Mouse (Mus musculus) embryonic stem cell, embryonic (primary cell): ENCODE measurements around the gene Myg1.

Source experiments
- CTCF ChIA-PET, 4 experiments: fragments of 300-600 bp in 2 of 4; fragments of 350-600 bp in 2 of 4; sonication (Branson Sonifier 250); formaldehyde crosslinking; loops; one replicate each; lab custom pipeline; 2022; ENCODE audit warnings: inconsistent platforms in 2 of 4; lab: Charles Lee
- POLR2A ChIA-PET, 4 experiments: fragments of 300-600 bp in 2 of 4; fragments of 350-600 bp in 2 of 4; sonication (Branson Sonifier 250); formaldehyde crosslinking; loops; one replicate each; lab custom pipeline; 2022; ENCODE audit warnings: antibody characterized with exemption in 4 of 4, inconsistent platforms in 1 of 4; lab: Charles Lee

The Myg1 gene

GRCm38 (mm10) chr15:102326022-102326576, 5.4 kb upstream of the Myg1 start, which contains the start of gene Pfdn5:
Pfdn5 (plus strand) TSS chr15:102326116.
- ChIA-PET POLR2A (interaction anchor here in 3 of 4 experiments (0.6 to 3.8 kb wide), 55 partner anchors 8 to 345 kb away, joined by 3 to 26 read pairs (median 4); partner anchors contain the start of genes Aaas (in 2 of the 3), Sp1 (in 2 of the 3), Spryd3 (in 2 of the 3) and Espl1 (in 1 of the 3)), CTCF (interaction anchor here (0.6 to 1.5 kb wide), 17 partner anchors 9 to 345 kb away, joined by 3 to 6 read pairs (median 3); no protein-coding TSS in a partner anchor)

GRCm38 (mm10) chr15:102326892-102327291, 4.6 kb upstream of the Myg1 start:
- POLR2A ChIA-PET, result interaction anchor here (0.6 to 3.8 kb wide), 44 partner anchors 8 to 809 kb away, joined by 3 to 26 read pairs (median 4); partner anchors contain the start of genes Sp1 (in 2 of the 4), Spryd3 (in 2 of the 4), Aaas (in 1 of the 4) and Espl1 (in 1 of the 4)
- CTCF ChIA-PET, result interaction anchor here in 3 of 4 experiments (0.6 to 1.5 kb wide), 10 partner anchors 9 to 223 kb away, joined by 3 to 5 read pairs (median 3); no protein-coding TSS in a partner anchor

- ChIA-PET POLR2A (interaction anchor here in 2 of 4 experiments (0.7 to 1.5 kb wide), 16 partner anchors 9 to 252 kb away, joined by 3 to 4 read pairs (median 3); partner anchors contain the start of genes Pfdn5 (in 2 of the 2), Aaas (in 1 of the 2) and Sp1 (in 1 of the 2)), CTCF (interaction anchor here (0.6 to 1.5 kb wide), 6 partner anchors 9 to 227 kb away, joined by 3 to 6 read pairs (median 3); partner anchors contain the start of genes Aaas (in 2 of the 4) and Pfdn5 (in 1 of the 4))
Measured at GRCm38 (mm10) chr15:102335254-102335653, 3.7 kb downstream of the Myg1 start.

DNA sequence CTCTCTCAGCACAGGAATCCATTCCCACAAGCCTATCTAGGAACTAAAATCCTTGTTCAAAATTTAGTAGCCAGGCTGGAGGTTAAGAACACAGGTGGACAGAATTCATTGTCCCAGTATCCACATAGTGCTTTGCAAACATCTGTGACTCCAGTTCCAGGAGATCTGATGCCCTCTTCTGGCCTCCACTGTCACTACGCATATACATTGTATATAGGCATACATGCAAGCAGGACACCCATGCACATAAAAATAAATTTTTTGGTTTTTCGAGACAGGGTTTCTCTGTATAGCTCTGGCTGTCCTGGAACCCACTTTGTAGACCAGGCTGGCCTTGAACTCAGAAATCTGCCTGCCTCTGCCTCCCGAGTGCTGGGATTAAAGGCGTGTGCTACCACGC, 4.4 kb downstream of the Myg1 start:
- POLR2A ChIA-PET, result interaction anchor here in 2 of 4 experiments (0.7 to 1.5 kb wide), 14 partner anchors 8 to 253 kb away, joined by 3 to 5 read pairs (median 3); partner anchors contain the start of genes Aaas (in 2 of the 2), Pfdn5 (in 2 of the 2) and Sp1 (in 1 of the 2)
- CTCF ChIA-PET, result interaction anchor here in 3 of 4 experiments (0.8 to 1.5 kb wide), 5 partner anchors 10 to 228 kb away, joined by 3 to 6 read pairs (median 4); partner anchors contain the start of genes Aaas (in 1 of the 3) and Pfdn5 (in 1 of the 3)

DNA sequence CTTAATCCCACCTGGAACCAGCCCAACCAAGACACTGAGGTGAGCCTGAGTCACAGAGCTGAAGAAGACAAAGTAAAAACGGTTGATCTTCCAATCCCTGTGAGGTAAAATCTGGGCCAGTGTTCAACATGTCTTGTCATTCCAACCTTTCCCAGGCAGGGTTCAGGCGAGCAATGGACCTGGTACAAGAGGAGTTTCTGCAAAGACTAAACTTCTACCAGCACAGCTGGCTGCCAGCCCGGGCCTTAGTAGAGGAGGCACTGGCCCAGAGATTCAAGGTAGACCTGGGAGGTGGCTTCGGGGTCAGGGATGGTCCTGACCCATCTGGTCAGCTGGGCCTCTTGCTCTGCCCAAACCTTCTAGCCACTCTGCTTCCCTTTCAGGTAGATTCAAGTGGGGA, 5.4 kb downstream of the Myg1 start:
- CTCF ChIA-PET, result interaction anchor here in 1 of 4 experiments (0.5 kb wide), 1 partner anchor 15 kb away, joined by 4 read pairs; no protein-coding TSS in a partner anchor
- POLR2A ChIA-PET, result interaction anchor here in 2 of 4 experiments (0.6 to 2.4 kb wide), 7 partner anchors 9 to 232 kb away, joined by 3 to 10 read pairs (median 3); partner anchors contain the start of gene Aaas (in 1 of the 2)

- ChIA-PET POLR2A (interaction anchor here in 3 of 4 experiments (0.5 to 1.0 kb wide), 3 partner anchors 37 to 88 kb away, joined by 4 to 7 read pairs (median 4); no protein-coding TSS in a partner anchor), CTCF (interaction anchor here in 1 of 4 experiments (0.8 to 1.0 kb wide), 2 partner anchors 10 to 183 kb away, joined by 3 read pairs; no protein-coding TSS in a partner anchor)
Measured at GRCm38 (mm10) chr15:102339612-102340011, 8.1 kb downstream of the Myg1 start.

DNA sequence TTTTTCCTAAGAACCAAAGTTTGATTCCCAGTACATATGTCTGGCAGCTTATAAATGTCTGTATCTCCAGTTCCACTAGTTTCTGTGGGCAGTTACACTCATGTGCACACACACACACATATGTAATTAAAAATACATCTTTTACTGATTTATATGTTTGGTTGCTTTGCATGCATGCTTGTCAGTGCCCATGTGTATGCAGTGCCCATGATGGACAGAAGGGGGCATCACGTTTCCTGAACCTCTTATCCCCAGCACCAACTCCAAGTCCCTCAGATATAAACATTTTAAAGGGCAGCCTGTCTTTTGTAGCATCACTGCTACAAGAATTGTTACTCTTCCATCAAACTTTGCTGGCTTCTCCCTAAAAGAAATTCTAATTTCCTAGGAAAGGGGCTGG, 10.1 kb downstream of the Myg1 start:
- POLR2A ChIA-PET, result interaction anchor here in 2 of 4 experiments (0.6 to 1.4 kb wide), 5 partner anchors 9 to 101 kb away, joined by 3 to 6 read pairs (median 4); partner anchors contain the start of genes Aaas (in 1 of the 2) and Pfdn5 (in 1 of the 2)
- CTCF ChIA-PET, result interaction anchor here in 2 of 4 experiments (0.7 to 1.8 kb wide), 3 partner anchors 36 to 184 kb away, joined by 3 to 8 read pairs (median 5); partner anchors contain the start of gene Npff (in 1 of the 2)

DNA sequence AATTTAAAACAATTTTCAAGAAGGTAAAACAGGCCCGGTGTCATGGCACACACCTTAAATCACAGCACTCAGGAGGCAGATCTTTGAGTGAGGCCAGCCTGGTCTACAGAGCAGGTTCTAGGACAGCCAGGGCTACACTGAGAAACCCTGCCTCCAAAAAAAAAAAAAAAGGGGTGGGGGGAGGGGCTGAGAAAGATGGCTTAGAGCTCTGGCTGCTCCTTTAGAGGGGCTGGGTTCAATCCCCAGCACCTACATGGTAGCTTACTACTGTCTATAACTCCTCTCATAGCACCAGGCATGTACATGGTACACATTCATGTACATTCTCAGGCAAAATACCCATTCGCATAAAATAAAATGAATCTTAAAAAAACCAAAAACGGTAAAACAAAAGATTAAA, 13.0 kb downstream of the Myg1 start:
- POLR2A ChIA-PET, result interaction anchor here in 3 of 4 experiments (0.6 to 1.6 kb wide), 4 partner anchors 9 to 173 kb away, joined by 3 to 4 read pairs (median 3); partner anchors contain the start of genes Myg1 (in 1 of the 3), Pfdn5 (in 1 of the 3) and Tarbp2 (in 1 of the 3)
- CTCF ChIA-PET, result interaction anchor here in 2 of 4 experiments (0.6 to 1.5 kb wide), 3 partner anchors 12 to 703 kb away, joined by 3 read pairs; no protein-coding TSS in a partner anchor

DNA sequence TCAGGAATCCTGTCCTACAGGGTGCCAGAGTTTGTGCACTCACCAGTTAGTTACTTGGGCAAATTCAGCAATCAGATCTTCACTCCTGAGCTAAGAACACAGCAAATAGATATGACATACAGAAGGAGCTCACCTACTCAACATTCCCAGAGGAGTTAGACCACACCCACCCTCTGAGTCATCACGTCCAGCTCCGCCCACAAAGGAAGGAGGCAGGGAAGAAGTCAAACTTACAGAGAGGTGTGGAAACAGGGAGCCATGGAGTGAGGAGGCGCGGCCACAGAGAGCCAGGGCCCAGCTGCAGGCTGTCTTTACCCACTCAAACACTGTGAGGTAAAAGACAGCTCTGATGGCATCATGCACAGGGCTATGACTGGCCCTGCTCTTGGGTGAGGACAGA, 14.9 kb downstream of the Myg1 start:
- ChIA-PET CTCF (interaction anchor here in 3 of 4 experiments (0.6 to 2.2 kb wide), 16 partner anchors 9 to 172 kb away, joined by 3 to 10 read pairs (median 4); partner anchors contain the start of genes Pcbp2 (in 1 of the 3) and Tarbp2 (in 1 of the 3)), POLR2A (interaction anchor here in 3 of 4 experiments (0.9 to 2.2 kb wide), 37 partner anchors 8 to 324 kb away, joined by 3 to 13 read pairs (median 4); partner anchors contain the start of genes Tarbp2 (in 3 of the 3), Myg1 (in 2 of the 3), Pfdn5 (in 2 of the 3) and Espl1 (in 1 of the 3))

GRCm38 (mm10) chr15:102350138-102350941, 18.8 kb downstream of the Myg1 start, which contains the start of gene Aaas:
Aaas (minus strand) TSS chr15:102350771.
- ChIA-PET CTCF (interaction anchor here (0.5 to 2.3 kb wide), 35 partner anchors 8 to 1370 kb away, joined by 3 to 20 read pairs (median 3); partner anchors contain the start of genes Myg1 (in 2 of the 4), Npff (in 2 of the 4), Pcbp2 (in 1 of the 4) and Tarbp2 (in 1 of the 4)), POLR2A (interaction anchor here (0.6 to 2.4 kb wide), 73 partner anchors 9 to 889 kb away, joined by 3 to 21 read pairs (median 4); partner anchors contain the start of genes Pcbp2 (in 3 of the 4), Sp1 (in 3 of the 4), Tarbp2 (in 3 of the 4) and Myg1 (in 2 of the 4))

- POLR2A ChIA-PET, result interaction anchor here (0.5 to 2.4 kb wide), 70 partner anchors 8 to 888 kb away, joined by 3 to 21 read pairs (median 4); partner anchors contain the start of genes Pcbp2 (in 3 of the 4), Sp1 (in 3 of the 4), Tarbp2 (in 3 of the 4) and Myg1 (in 2 of the 4)
- CTCF ChIA-PET, result interaction anchor here (0.6 to 2.3 kb wide), 30 partner anchors 8 to 1370 kb away, joined by 3 to 20 read pairs (median 4); partner anchors contain the start of genes Myg1 (in 2 of the 4), Npff (in 2 of the 4), Pcbp2 (in 1 of the 4) and Tarbp2 (in 1 of the 4)
Measured at GRCm38 (mm10) chr15:102350942-102351291, 19.4 kb downstream of the Myg1 start.

DNA sequence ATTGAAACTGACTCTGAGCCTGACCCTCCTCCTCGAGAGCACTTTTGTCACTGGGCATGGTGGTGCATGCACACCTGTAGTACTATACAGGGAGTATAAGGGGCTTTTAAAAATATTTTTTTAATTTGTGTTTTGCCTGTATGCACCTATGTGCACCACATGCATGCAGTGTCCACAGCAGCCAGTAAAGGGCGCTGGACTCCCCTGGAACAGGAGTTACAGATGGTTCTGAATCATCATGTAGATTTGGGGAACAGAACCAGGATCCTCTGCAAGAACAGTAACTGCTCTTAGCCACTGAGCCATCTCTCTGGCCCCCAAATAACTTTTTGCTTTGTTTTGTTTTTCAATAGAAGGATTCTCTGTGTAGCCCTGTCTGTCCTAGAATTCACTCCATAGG, 20.7 kb downstream of the Myg1 start:
- POLR2A ChIA-PET, result no interaction called here

DNA sequence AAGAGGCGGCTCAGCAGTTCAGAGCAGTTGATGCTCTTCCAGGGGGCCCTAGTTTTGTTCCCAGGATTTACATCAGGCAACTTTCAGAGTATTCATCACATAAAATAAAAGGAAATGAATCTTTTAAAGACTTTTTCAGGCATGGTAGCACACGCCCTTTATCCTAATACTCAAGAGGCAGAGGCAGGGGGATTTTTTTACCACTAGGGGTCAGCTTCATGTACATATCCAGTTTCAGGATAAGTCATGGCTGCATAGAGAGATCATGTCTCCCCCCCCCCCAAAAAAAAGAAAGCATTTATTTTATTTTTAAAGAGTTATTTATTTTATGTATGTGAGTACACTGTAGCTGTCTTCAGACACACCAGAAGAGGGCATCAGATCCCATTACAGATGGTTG, 22.5 kb downstream of the Myg1 start:
- CTCF ChIA-PET, result interaction anchor here (0.6 to 2.3 kb wide), 16 partner anchors 8 to 246 kb away, joined by 3 to 10 read pairs (median 4); partner anchors contain the start of genes Csad (in 1 of the 4), Pfdn5 (in 1 of the 4) and Sp7 (in 1 of the 4)
- POLR2A ChIA-PET, result interaction anchor here in 3 of 4 experiments (0.6 to 2.3 kb wide), 21 partner anchors 8 to 505 kb away, joined by 3 to 12 read pairs (median 4); partner anchors contain the start of genes Tarbp2 (in 2 of the 3), Pcbp2 (in 1 of the 3), Pfdn5 (in 1 of the 3) and Sp1 (in 1 of the 3)

More for the DNA sequence above, 20.7 kb downstream of the Myg1 start:
- CTCF ChIA-PET, result interaction anchor here in 1 of 4 experiments (0.6 kb wide), 1 partner anchor 15 kb away, joined by 4 read pairs; no protein-coding TSS in a partner anchor

DNA sequence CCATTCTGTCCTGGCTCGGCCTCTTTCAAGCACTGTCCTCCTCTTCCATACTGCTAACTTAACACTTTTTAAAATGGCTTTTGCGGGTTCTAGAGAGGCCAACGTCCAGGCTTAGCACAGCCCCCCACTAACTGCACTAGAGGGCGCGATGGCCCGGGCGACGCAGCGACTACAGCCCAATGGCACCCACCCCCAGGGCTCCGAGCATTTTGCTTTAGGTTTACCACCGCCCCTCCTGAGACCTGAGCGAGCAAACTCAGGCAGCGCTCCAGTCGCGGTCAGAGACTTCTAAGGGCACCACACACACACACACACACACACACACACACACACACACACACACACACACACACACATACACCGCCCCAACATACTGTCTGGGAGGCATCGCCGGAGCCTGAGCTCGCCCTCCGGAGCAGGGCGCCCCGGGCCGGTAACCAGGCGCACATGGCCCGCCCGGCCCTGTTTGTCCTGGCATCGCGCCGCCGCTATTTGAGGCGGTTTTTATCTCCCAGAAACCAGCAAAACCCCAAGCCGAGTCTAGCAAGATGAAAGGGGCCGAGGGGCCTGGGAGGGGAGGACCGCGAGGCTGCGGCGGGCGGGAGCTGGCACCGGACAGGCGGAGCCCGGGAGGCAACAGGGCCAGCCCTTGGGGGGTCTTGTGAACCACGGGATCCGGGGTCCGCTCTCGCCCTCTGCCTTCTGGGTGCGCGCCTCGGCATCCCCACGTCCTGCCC, 23.8 kb downstream of the Myg1 start:
- POLR2A ChIA-PET, result interaction anchor here in 3 of 4 experiments (0.6 to 2.3 kb wide), 42 partner anchors 9 to 316 kb away, joined by 3 to 16 read pairs (median 4); partner anchors contain the start of genes Sp1 (in 3 of the 3), Myg1 (in 2 of the 3), Tarbp2 (in 2 of the 3) and Amhr2 (in 1 of the 3)
- CTCF ChIA-PET, result interaction anchor here (0.6 to 2.3 kb wide), 32 partner anchors 9 to 634 kb away, joined by 3 to 13 read pairs (median 4); partner anchors contain the start of genes Npff (in 2 of the 4), Csad (in 1 of the 4), Map3k12 (in 1 of the 4) and Myg1 (in 1 of the 4)
